Mouse (Mus musculus) myocyte (in vitro differentiated cells): ENCODE results near the gene Itfg2.
A peak's percentile ranks its signal among the peaks of the same experiment; 100 is the strongest.

Source experiments
- POLR2A ChIP-seq: IDR thresholded peaks from one replicate; pipeline ENCODE4 v1.6.1; 2011; ENCODE audit warnings: low read depth, mild to moderate bottlenecking, control low read depth, moderate library complexity; ENCODE audit not compliant: insufficient read length
- SRF ChIP-seq: IDR thresholded peaks from one replicate; pipeline ENCODE4 v1.6.1; 2011; ENCODE audit warnings: low read depth; ENCODE audit not compliant: control insufficient read depth, insufficient read length
- TCF12 ChIP-seq: IDR thresholded peaks from one replicate; pipeline ENCODE4 v1.6.1; 2011; ENCODE audit warnings: mild to moderate bottlenecking, control low read depth; ENCODE audit not compliant: poor library complexity, insufficient read depth, severe bottlenecking
- TCF3 ChIP-seq: IDR thresholded peaks from one replicate; pipeline ENCODE4 v1.6.1; 2011; ENCODE audit warnings: low read depth, control low read depth; ENCODE audit not compliant: insufficient read length
- USF1 ChIP-seq: IDR thresholded peaks from one replicate; pipeline ENCODE4 v1.6.1; 2011; ENCODE audit warnings: low read depth, mild to moderate bottlenecking, control low read depth, moderate library complexity

DNA sequence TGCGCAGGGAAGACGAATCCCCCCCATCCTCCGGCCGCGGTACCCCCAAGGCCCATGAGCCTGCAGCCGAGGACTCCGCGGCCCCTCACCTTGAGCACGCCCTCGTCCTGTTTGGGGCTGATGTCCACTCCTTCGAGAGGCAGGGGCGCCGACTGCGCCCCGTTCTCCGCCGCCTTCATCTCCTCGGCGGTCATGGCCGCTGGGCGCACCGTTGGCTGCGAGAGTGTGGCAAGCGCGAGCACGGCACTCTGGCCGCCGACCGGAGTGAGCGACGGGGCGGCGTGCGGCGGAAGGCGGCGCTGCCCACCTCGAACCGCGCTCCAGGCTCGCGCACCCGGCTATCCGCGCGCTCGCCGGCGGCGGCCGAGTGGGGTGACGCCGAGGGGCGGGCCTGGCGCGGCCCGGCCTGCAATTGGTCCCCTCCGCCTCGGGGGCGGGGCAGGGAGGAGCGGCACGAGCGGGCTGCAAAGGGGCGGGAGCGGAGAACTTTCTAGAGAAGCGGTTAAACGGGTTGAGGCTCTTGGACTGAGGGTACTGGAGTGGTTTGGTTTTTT is 13.7 kb upstream of the Itfg2 start, which contains the start of gene Fkbp4:
- no peak for TF ChIP-seq SRF
- no peak for TF ChIP-seq TCF12
- TF ChIP-seq TCF3 = peak; percentile 42
- TF ChIP-seq USF1 = no peak
- TF ChIP-seq POLR2A = peak; percentile 99
